Mouse (Mus musculus) gastrocnemius, postnatal 14 days (tissue): ENCODE measurements around the gene Krt6a. TPM values are rescaled to one million over a fixed set of nuclear protein-coding genes. Genes with fewer than 3 reads are reported as not detected.

Experiments used
- DNase-seq: peaks from one replicate; pipeline ENCODE4 v3.0.0; 2021; ENCODE audit warnings: mixed read lengths
- intact Hi-C: fragments of 180-260 bp; cut with DNase I; formaldehyde crosslinking; loops from one replicate; pipeline ENCODE4 v1.15.1; 2025; ENCODE audit warnings: low total_unique reads
- microRNA-seq, 2 experiments: library from miRNA; unstranded; fragments of <30 nt; microRNA quantifications; one replicate each; pipeline ENCODE4 v1.2.0; 2021
- total RNA-seq, 2 experiments: library from RNA; stranded (reverse); gene quantifications; 2 replicates each; pipeline ENCODE4 v1.2.3; 2021

The Krt6a gene
- total RNA-seq, 2 experiments from 2014 or later: not detected

- intact Hi-C loops: no loop called here
These were observed 46.8 kb downstream of the Krt6a start, which contains the start of gene Gm5478 for GRCm38 (mm10) chr15:101647280-101647679. TSS of gene Gm5478 (minus strand) at chr15:101647380.

More at GRCm38 (mm10) chr15:101647280-101647679, 46.8 kb downstream of the Krt6a start, which contains the start of gene Gm5478:
- no peak for DNase-seq

Small RNA genes lying within 50 kb of the gene (microRNA-seq; reads per million reads assigned to microRNA genes)
- gene Gm44323: 0 reads per million in 2 experiments
- gene Gm44342: 0 reads per million in 2 experiments
- 0 reads per million in 2 experiments for gene Gm44383
- gene Gm44479: 0 reads per million in 2 experiments

Other genes starting within 250 kb of the Krt6a start
- gene Krt88, start 246.6 kb downstream of the Krt6a start, total RNA-seq: not detected
- not detected for gene Krt81, start 230.6 kb downstream of the Krt6a start, total RNA-seq
- gene Krt86, start 220.8 kb downstream of the Krt6a start, total RNA-seq: not detected
- gene Krt83, start 202.8 kb downstream of the Krt6a start, total RNA-seq: under 1 TPM in 1 of 2 experiments, not detected in 1; 0.14 TPM
- not detected for gene Gm49425, start 177.0 kb downstream of the Krt6a start, total RNA-seq
- under 1 TPM in 1 of 2 experiments, not detected in 1; 0.08 TPM for gene Krt84, start 161.5 kb downstream of the Krt6a start, total RNA-seq
- not detected for gene Krt82, start 143.6 kb downstream of the Krt6a start, total RNA-seq
- gene Krt90, start 131.4 kb downstream of the Krt6a start, total RNA-seq: not detected
- gene Krt75, start 120.4 kb downstream of the Krt6a start, total RNA-seq: not detected
- not detected for gene Gm5414, start 66.1 kb downstream of the Krt6a start, total RNA-seq
- gene Gm5478, start 46.9 kb downstream of the Krt6a start, total RNA-seq: not detected
- not detected for gene Krt6b, start 14.0 kb downstream of the Krt6a start, total RNA-seq
- gene Krt5, start 18.6 kb upstream of the Krt6a start, total RNA-seq: not detected
- not detected for gene Krt71, start 48.8 kb upstream of the Krt6a start, total RNA-seq
- not detected for gene Krt72, start 92.2 kb upstream of the Krt6a start, total RNA-seq
- gene Krt73, start 108.0 kb upstream of the Krt6a start, total RNA-seq: not detected
- not detected for gene Krt2, start 123.9 kb upstream of the Krt6a start, total RNA-seq
- not detected for gene Krt1, start 156.5 kb upstream of the Krt6a start, total RNA-seq
- gene Krt77, start 175.4 kb upstream of the Krt6a start, total RNA-seq: not detected
- gene Krt76, start 198.6 kb upstream of the Krt6a start, total RNA-seq: not detected
- under 1 TPM in 1 of 2 experiments, not detected in 1; 0.16 TPM for gene Krt4, start 230.4 kb upstream of the Krt6a start, total RNA-seq
- gene Krt79, start 246.0 kb upstream of the Krt6a start, total RNA-seq: not detected